Mouse (Mus musculus): ENCODE results near the gene Gm9125. TPM values are rescaled to one million over a fixed set of nuclear protein-coding genes. Genes with fewer than 3 reads are reported as not detected.
"Not testable (repeated sequence)": the region's sequence is repeated elsewhere in the genome, so short reads cannot be mapped to it uniquely, and the experiment has no call there.

Gm9125 gene
- polyA plus RNA-seq (2015; fragmentation: Nextera tagmentation; extraction: Ambion mirVana), result not detected in 2 replicates

- H3K36me3 ChIP-seq (ENCODE audit: control insufficient read depth, insufficient read depth); H3K4me1 ChIP-seq (replicated peaks; ENCODE audit: control insufficient read depth, insufficient read depth, low read length); H3K27me3 ChIP-seq (replicated peaks; ENCODE audit: control insufficient read depth, insufficient read depth, low read length); H3K9me3 ChIP-seq (ENCODE audit: control insufficient read depth, low read length); H3K4me3 ChIP-seq (replicated peaks; ENCODE audit: low read length); H3K9ac ChIP-seq (replicated peaks; ENCODE audit: low read depth, low read length); H3K27ac ChIP-seq (ENCODE audit: low read length); ATAC-seq; H3K4me2 ChIP-seq (ENCODE audit: low read length): not testable (repeated sequence)
- WGBS, result 90% methylated on average over 1 of the region's 3 CpGs
These were observed at the start of gene Gm9125 for GRCm38 (mm10) chr3:94054785-94055184. TSS of gene Gm9125 (minus strand) at chr3:94054885.

- not testable (repeated sequence) for ATAC-seq; H3K9me3 ChIP-seq (ENCODE audit: control insufficient read depth, low read length)
- 67% methylated on average over 1 of the region's 3 CpGs for WGBS
These were observed 17.9 kb upstream of the Gm9125 start, which contains the start of gene Gm10697 for GRCm38 (mm10) chr3:94072544-94072943. TSS of gene Gm10697 (minus strand) at chr3:94072644.

GRCm38 (mm10) chr3:94049566-94050121 is 5.0 kb downstream of the Gm9125 start:
- not testable (repeated sequence) for H3K27me3 ChIP-seq (replicated peaks; ENCODE audit: control insufficient read depth, insufficient read depth, low read length); H3K9me3 ChIP-seq (ENCODE audit: control insufficient read depth, low read length); H3K36me3 ChIP-seq (ENCODE audit: control insufficient read depth, insufficient read depth); H3K4me1 ChIP-seq (replicated peaks; ENCODE audit: control insufficient read depth, insufficient read depth, low read length); ATAC-seq; H3K4me3 ChIP-seq (replicated peaks; ENCODE audit: low read length); H3K9ac ChIP-seq (replicated peaks; ENCODE audit: low read depth, low read length); H3K4me2 ChIP-seq (ENCODE audit: low read length); H3K27ac ChIP-seq (ENCODE audit: low read length)
- no CpG with 5 or more reads among the region's 5 CpGs for WGBS

More at GRCm38 (mm10) chr3:94072544-94072943, 17.9 kb upstream of the Gm9125 start, which contains the start of gene Gm10697:
- H3K27me3 ChIP-seq (replicated peaks; ENCODE audit: control insufficient read depth, insufficient read depth, low read length); H3K4me2 ChIP-seq (ENCODE audit: low read length); H3K9ac ChIP-seq (replicated peaks; ENCODE audit: low read depth, low read length); H3K27ac ChIP-seq (ENCODE audit: low read length); H3K4me3 ChIP-seq (replicated peaks; ENCODE audit: low read length); H3K36me3 ChIP-seq (ENCODE audit: control insufficient read depth, insufficient read depth); H3K4me1 ChIP-seq (replicated peaks; ENCODE audit: control insufficient read depth, insufficient read depth, low read length): not testable (repeated sequence)

GRCm38 (mm10) chr3:94038241-94038640 is 16.4 kb downstream of the Gm9125 start:
- H3K9me3 ChIP-seq (ENCODE audit: control insufficient read depth, low read length); H3K4me3 ChIP-seq (replicated peaks; ENCODE audit: low read length); H3K27me3 ChIP-seq (replicated peaks; ENCODE audit: control insufficient read depth, insufficient read depth, low read length); ATAC-seq; H3K27ac ChIP-seq (ENCODE audit: low read length); H3K4me2 ChIP-seq (ENCODE audit: low read length); H3K9ac ChIP-seq (replicated peaks; ENCODE audit: low read depth, low read length); H3K4me1 ChIP-seq (replicated peaks; ENCODE audit: control insufficient read depth, insufficient read depth, low read length); H3K36me3 ChIP-seq (ENCODE audit: control insufficient read depth, insufficient read depth): not testable (repeated sequence)
- WGBS, result 71% methylated on average over 1 of the region's 1 CpGs

GRCm38 (mm10) chr3:94034400-94034799 is 20.3 kb downstream of the Gm9125 start:
- WGBS, result 95% methylated on average over 17 of the region's 18 CpGs
- H3K4me3 ChIP-seq (replicated peaks; ENCODE audit: low read length), result not testable (repeated sequence)

More at GRCm38 (mm10) chr3:94034400-94034799, 20.3 kb downstream of the Gm9125 start:
- H3K9me3 ChIP-seq (ENCODE audit: control insufficient read depth, low read length); H3K27me3 ChIP-seq (replicated peaks; ENCODE audit: control insufficient read depth, insufficient read depth, low read length); H3K9ac ChIP-seq (replicated peaks; ENCODE audit: low read depth, low read length); H3K4me2 ChIP-seq (ENCODE audit: low read length); H3K36me3 ChIP-seq (ENCODE audit: control insufficient read depth, insufficient read depth); H3K4me1 ChIP-seq (replicated peaks; ENCODE audit: control insufficient read depth, insufficient read depth, low read length); ATAC-seq; H3K27ac ChIP-seq (ENCODE audit: low read length): not testable (repeated sequence)

Other genes starting within 250 kb of the Gm9125 start
- gene Tdpoz3, start 228.9 kb downstream of the Gm9125 start, polyA plus RNA-seq (2015; fragmentation: Nextera tagmentation; extraction: Ambion mirVana), result not detected in 2 replicates
- not detected in 2 replicates for gene Gm9117, start 111.3 kb downstream of the Gm9125 start, polyA plus RNA-seq (2015; fragmentation: Nextera tagmentation; extraction: Ambion mirVana)
- not detected in 2 replicates for gene Tdpoz5, start 93.6 kb downstream of the Gm9125 start, polyA plus RNA-seq (2015; fragmentation: Nextera tagmentation; extraction: Ambion mirVana)
- gene Gm10697, start 17.8 kb upstream of the Gm9125 start, polyA plus RNA-seq (2015; fragmentation: Nextera tagmentation; extraction: Ambion mirVana), result not detected in 2 replicates
- gene Gm10696, start 123.3 kb upstream of the Gm9125 start, polyA plus RNA-seq (2015; fragmentation: Nextera tagmentation; extraction: Ambion mirVana), result not detected in 2 replicates
- not detected in 2 replicates for gene Gm5286, start 141.8 kb upstream of the Gm9125 start, polyA plus RNA-seq (2015; fragmentation: Nextera tagmentation; extraction: Ambion mirVana)
- gene Gm4778, start 209.2 kb upstream of the Gm9125 start, polyA plus RNA-seq (2015; fragmentation: Nextera tagmentation; extraction: Ambion mirVana), result not detected in 2 replicates